Mouse (Mus musculus) limb, embryonic 14.5 days (tissue): ENCODE measurements around the gene Ano6. TPM values are rescaled to one million over a fixed set of nuclear protein-coding genes. Genes with fewer than 3 reads are reported as not detected.

Source experiments
- ATAC-seq: fragments of 200-750 bp; cut with Nextera tagmentation; 2 replicates; pipeline ENCODE4 v1.8.0; 2017; ENCODE audit warnings: low read depth, moderate number of reproducible peaks, moderate TSS enrichment; ENCODE audit not compliant: low FRiP score
- DNase-seq: peaks from one replicate; pipeline ENCODE4 v3.0.0-alpha.2; 2015; ENCODE audit warnings: low spot score
- H3K27ac ChIP-seq: fragments of 300-500 bp; sonication (generic); replicated peaks from 2 replicates; pipeline ENCODE4 v1.5.1; 2014; ENCODE audit warnings: low read depth, mild to moderate bottlenecking, low read length, moderate library complexity, mixed read lengths
- H3K27me3 ChIP-seq: fragments of 300-500 bp; sonication (generic); 2 replicates; pipeline ENCODE4 v1.6.1; 2014; ENCODE audit warnings: low read length, mixed read lengths; ENCODE audit not compliant: control insufficient read depth, insufficient read depth
- H3K36me3 ChIP-seq: fragments of 300-500 bp; sonication (generic); 2 replicates; pipeline ENCODE4 v1.6.1; 2014; ENCODE audit warnings: mild to moderate bottlenecking, low read length, moderate library complexity, mixed read lengths; ENCODE audit not compliant: control insufficient read depth, insufficient read depth
- H3K4me1 ChIP-seq: fragments of 300-500 bp; sonication (generic); 2 replicates; pipeline ENCODE4 v1.6.1; 2014; ENCODE audit warnings: antibody characterized with exemption, low read length, mixed read lengths; ENCODE audit not compliant: control insufficient read depth, insufficient read depth
- H3K4me2 ChIP-seq: fragments of 300-500 bp; sonication (generic); replicated peaks from 2 replicates; pipeline ENCODE4 v1.6.1; 2014; ENCODE audit warnings: low read depth, mild to moderate bottlenecking, low read length, moderate library complexity; ENCODE audit not compliant: severe bottlenecking
- H3K4me3 ChIP-seq: fragments of 300-500 bp; sonication (generic); replicated peaks from 2 replicates; pipeline ENCODE4 v1.5.1; 2014; ENCODE audit warnings: low read length
- H3K9ac ChIP-seq: fragments of 300-500 bp; sonication (generic); 2 replicates; pipeline ENCODE4 v1.6.1; 2014; ENCODE audit warnings: mild to moderate bottlenecking, low read depth, low read length, moderate library complexity; ENCODE audit not compliant: severe bottlenecking
- H3K9me3 ChIP-seq: fragments of 300-500 bp; sonication (generic); 2 replicates; pipeline ENCODE4 v1.6.1; 2016; ENCODE audit warnings: low read length; ENCODE audit not compliant: control insufficient read depth
- POLR2A ChIP-seq: fragments of 200-500 bp; IDR thresholded peaks from 2 replicates; pipeline ENCODE4 v1.8.0; 2012; ENCODE audit warnings: inconsistent platforms, mild to moderate bottlenecking, moderate library complexity, borderline replicate concordance; ENCODE audit not compliant: insufficient read depth, insufficient read length; ENCODE audit errors: extremely low read depth
- WGBS: fragments of 180-500 bp; shearing (Covaris S2); extraction: QIAGEN DNeasy Blood & Tissue Kit; methylation state at CpG from one replicate; pipeline ENCODE4 v1.1.7; 2014; 5-methylcytosine and 5-hydroxymethylcytosine counted together
- polyA plus RNA-seq, 2 experiments: library from polyadenylated mRNA; depleted of rRNA in 1 of 2; stranded (reverse) in 1 of 2; unstranded in 1 of 2; fragments of >200 nt; fragmentation: Nextera tagmentation in 1 of 2; extraction: Ambion mirVana in 1 of 2; gene quantifications; 2 replicates each; pipeline versions ENCODE4 v1.2.1 to v1.2.3; 2012 to 2014

The Ano6 gene
- polyA plus RNA-seq, 2 experiments: 42.1 to 52.3 TPM

DNA sequence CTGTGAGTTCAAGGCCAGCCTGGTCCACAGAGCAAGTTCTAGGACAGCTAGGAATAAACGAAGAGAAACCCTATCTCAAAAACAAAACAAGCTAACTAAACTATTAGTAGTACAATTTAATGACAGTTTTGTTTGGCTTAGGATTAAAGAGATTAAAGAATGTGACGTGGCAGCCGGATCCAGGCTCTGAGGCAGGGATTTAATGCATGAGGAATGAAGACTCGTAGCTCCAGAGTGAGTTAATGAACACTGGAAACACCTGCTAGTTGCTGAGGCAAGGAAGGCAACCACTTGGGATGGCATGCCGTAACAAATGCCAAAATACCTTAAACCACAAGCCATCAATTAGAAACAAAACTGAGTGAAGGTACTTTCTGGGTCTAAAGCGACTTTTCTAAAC is 153.7 kb downstream of the Ano6 start:
- TF ChIP-seq POLR2A: no peak
- DNase-seq (no peak), ATAC-seq (no peak)
- H3K36me3 ChIP-seq: peaks cover 44% of the 10 kb centered on the region
- H3K4me1 ChIP-seq: no peaks in the 10 kb centered on the region
- H3K4me3 ChIP-seq: no peak overlapping the region
- no peaks in the 10 kb centered on the region for H3K27me3 ChIP-seq
- H3K27ac ChIP-seq: no peak overlapping the region
- no peak overlapping the region for H3K9ac ChIP-seq
- no peaks in the 10 kb centered on the region for H3K9me3 ChIP-seq
- 64% methylated on average over 6 of the region's 6 CpGs for WGBS
- H3K4me2 ChIP-seq: no peak overlapping the region

DNA sequence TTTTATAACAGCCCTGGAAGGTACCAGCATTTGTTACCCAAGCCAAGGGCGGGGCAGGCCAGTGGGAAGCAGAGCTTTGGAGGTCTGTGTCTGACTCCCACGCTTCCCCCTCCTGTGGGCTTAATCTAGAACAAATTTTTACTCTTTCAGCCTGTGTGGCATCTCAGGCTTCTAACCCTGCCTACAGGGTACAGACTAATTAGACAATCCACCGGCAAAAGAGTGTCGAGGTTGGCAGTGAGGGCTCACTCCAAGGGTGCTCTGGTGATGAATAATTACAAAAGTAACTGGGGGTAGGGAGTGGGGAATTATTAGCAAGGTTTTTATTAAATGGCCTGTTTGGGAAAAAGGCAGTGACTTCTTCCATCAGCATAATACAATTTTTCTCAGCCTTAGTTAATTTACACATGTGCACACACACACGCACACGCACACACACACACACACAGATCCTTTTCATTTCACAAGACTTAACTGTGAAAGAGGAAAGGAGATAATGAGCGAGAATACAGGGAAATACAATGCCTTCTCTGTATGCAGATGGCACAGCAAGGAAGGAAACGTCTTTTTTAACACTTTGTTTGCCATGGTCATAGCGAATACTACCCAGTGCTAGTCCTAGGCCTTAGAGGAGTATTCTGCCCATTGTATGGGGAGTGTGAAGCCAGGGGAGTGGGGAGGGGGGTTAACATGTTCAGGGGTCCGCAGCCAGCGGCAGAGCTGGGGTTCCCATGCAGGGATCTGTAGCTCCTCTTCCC is 155.5 kb downstream of the Ano6 start:
- WGBS: 64% methylated on average over 11 of the region's 11 CpGs

DNA sequence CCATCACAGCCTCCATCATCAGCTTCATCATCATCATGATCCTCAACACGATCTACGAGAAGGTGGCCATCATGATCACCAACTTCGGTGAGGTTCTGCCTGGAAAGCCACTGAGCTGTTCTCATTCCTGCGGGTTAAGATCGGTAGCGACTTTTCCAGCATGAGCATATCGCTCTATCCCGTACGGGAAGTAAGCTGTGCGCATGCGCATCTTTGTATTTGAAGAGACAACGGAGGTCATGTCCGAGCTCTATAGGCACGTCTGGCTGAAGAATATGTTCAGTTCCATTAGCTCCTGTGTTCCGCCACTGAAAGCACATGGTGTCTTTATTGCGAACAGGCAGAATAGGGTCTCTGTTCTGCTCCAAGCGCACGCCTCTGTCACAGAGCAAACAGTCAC is 157.8 kb downstream of the Ano6 start:
- TF ChIP-seq POLR2A: no peak
- Histone ChIP-seq H3K4me2 (no peak overlapping the region), H3K9me3 (no peaks in the 10 kb centered on the region), H3K4me3 (no peak overlapping the region), H3K27me3 (no peaks in the 10 kb centered on the region), H3K36me3 (peaks cover 39% of the 10 kb centered on the region), H3K27ac (no peak overlapping the region), H3K9ac (no peak overlapping the region), H3K4me1 (no peaks in the 10 kb centered on the region)
- ATAC-seq (no peak), DNase-seq (no peak)
- 93% methylated on average over 18 of the region's 18 CpGs for WGBS

More for the DNA sequence above, 155.5 kb downstream of the Ano6 start:
- DNase-seq: no peak
- ATAC-seq: no peak
- Histone ChIP-seq H3K9ac (no peak overlapping the region), H3K9me3 (no peaks in the 10 kb centered on the region), H3K27me3 (no peaks in the 10 kb centered on the region), H3K4me2 (no peak overlapping the region), H3K4me1 (no peaks in the 10 kb centered on the region), H3K36me3 (peaks cover 48% of the 10 kb centered on the region), H3K27ac (no peak overlapping the region), H3K4me3 (no peak overlapping the region)
- no peak for TF ChIP-seq POLR2A

DNA sequence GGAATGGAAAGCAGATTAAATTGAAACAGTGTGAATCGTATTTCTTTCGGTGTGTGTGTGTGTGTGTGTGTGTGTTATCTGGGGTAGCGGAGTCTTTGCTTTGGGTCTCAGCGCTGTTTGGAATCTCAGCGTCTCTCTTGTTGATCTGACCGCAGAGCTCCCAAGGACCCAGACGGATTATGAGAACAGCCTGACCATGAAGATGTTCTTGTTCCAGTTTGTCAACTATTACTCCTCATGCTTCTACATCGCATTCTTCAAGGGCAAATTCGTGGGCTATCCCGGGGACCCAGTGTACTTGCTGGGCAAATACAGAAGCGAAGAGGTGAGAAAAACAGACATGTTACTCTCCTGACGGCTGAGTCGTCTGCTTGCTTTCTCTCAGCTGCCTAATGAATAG is 158.7 kb downstream of the Ano6 start:
- H3K4me2 ChIP-seq: no peak overlapping the region
- H3K4me1 ChIP-seq: no peaks in the 10 kb centered on the region
- no peak overlapping the region for H3K27ac ChIP-seq
- WGBS: 90% methylated on average over 13 of the region's 13 CpGs
- H3K4me3 ChIP-seq: no peak overlapping the region
- H3K9me3 ChIP-seq: no peaks in the 10 kb centered on the region
- no peak overlapping the region for H3K9ac ChIP-seq
- ATAC-seq: no peak
- no peaks in the 10 kb centered on the region for H3K27me3 ChIP-seq
- DNase-seq: no peak
- peaks cover 38% of the 10 kb centered on the region for H3K36me3 ChIP-seq
- no peak for TF ChIP-seq POLR2A

DNA sequence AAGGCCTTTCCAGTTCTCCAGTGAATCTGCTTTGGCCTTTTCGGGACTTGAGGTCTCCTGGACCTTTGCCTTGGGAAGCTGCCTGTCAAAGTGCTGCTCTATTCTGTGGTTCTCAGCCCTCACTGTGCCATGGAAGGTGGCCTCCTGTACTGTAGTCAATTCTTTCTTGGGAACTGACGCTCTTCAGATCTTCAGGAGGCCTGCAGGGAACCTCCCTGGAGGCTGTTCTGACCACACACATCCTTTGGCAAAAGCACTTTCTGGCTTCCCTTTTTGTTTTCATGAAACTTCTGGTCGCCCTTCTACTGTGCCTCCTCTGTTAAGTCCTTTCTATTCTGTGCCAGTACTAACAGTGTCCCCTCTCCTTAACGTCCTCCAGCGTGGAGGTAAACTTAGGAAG is 160.9 kb downstream of the Ano6 start:
- Histone ChIP-seq H3K36me3 (peaks cover 47% of the 10 kb centered on the region), H3K9me3 (no peaks in the 10 kb centered on the region), H3K27me3 (no peaks in the 10 kb centered on the region), H3K4me3 (no peak overlapping the region), H3K27ac (no peak overlapping the region), H3K9ac (no peak overlapping the region), H3K4me2 (no peak overlapping the region), H3K4me1 (no peaks in the 10 kb centered on the region)
- TF ChIP-seq POLR2A: no peak
- WGBS: 65% methylated on average over 5 of the region's 5 CpGs
- DNase-seq (no peak), ATAC-seq (no peak)
